Mouse (Mus musculus): ENCODE measurements around the gene Serinc3. TPM values are rescaled to one million over a fixed set of nuclear protein-coding genes. Genes with fewer than 3 reads are reported as not detected.

The Serinc3 gene
- total RNA-seq, 1 experiment from 2014 or later: 868 TPM

DNA sequence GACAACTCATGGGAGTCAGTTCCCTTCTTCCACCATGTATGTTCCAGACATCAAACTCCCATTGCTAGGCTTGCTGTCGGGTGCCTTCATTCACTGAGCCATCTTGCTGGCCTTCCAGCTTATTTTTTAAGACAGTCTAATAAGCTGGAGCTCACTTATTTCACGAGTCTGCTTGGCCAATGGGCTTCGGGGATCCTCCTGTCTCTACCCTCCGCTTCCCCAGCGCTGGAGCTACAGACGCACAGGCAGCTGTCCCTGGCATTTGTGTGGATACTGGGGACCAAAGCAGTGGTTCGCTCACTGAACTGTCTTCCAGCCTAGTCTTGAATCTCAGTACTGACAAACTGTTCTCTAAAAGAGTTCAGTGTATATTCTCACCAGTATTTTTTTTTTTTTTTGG, 38.8 kb downstream of the Serinc3 start:
- no peak for ATAC-seq (replicated peaks; ENCODE audit: insufficient number of reproducible peaks, low FRiP score, low TSS enrichment, poor library complexity, severe bottlenecking)

DNA sequence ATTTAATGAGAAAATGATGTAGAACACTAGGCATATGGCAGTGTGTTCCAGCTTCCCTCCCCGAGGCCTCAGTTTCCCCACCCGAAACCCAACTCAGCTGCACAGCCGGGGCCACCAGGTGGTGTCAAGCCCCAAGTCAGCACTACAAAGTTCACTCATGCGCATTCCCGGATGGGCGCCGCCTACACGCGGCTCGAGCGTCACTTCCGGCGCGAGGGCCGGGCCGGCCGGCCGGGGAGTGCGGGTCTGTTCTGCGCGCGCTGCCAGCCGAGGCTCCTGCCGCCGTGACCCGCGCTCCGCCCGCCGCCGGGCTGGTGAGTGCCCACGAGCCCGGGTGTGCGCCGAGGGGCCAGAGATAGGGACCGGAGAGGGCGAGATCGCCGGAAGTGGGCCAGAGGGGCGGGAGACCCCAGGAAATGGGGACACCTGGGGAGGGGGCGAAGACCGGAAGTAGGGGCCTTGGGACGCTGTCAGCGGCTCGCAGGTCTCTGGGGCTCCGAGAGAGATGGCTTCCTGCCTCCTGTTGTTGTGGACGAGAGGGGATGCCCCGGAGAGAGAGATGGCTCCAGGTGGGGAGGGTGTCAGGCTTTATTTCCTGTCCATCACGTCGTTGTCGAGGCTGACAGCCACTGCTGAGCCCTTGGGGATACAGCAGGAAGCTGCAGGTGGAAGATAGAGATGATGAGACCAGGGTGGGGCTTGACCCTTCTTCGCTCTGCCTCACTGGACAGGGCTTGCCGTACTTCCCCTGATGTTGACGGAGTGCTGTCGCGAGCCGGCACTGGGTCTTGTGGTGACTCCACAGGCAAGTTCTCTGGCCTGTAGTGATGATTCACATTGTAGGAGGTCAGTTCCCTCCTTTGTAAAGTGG, 42.6 kb downstream of the Serinc3 start, which contains the start of gene Ttpal:
Gene Ttpal, plus strand, starts transcription at position 214 of the 871 bp plus-strand sequence.
- peak; percentile 66 for ATAC-seq (replicated peaks; ENCODE audit: insufficient number of reproducible peaks, low FRiP score, low TSS enrichment, poor library complexity, severe bottlenecking)

- no peak for ATAC-seq (replicated peaks; ENCODE audit: insufficient number of reproducible peaks, low FRiP score, low TSS enrichment, poor library complexity, severe bottlenecking)
Observed at GRCm38 (mm10) chr2:163601712-163602100, 43.2 kb downstream of the Serinc3 start.

DNA sequence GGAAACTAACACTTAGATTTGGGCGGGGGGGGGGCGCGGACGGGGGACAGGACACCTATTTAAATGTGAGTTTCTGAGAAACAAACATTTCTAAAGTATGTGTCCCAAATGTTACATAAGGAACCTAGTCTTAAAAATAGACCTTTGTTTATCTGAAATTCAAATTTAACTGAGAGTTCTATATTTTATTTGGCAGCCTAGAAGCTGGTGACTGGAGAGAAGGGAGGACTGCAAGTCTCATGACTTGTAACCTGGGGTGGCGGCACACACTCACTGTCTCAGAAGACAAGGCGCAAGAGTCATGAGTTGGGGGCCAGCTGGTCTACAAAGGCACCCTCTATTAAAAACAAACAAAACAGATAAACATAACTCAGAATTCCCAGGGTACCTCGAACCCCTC, 43.9 kb downstream of the Serinc3 start:
- ATAC-seq (replicated peaks; ENCODE audit: insufficient number of reproducible peaks, low FRiP score, low TSS enrichment, poor library complexity, severe bottlenecking): no peak

GRCm38 (mm10) chr2:163599226-163599625, 45.7 kb downstream of the Serinc3 start:
- 0 out of 2 replicates have a peak, but pooled peaks have one; percentile 32 for ATAC-seq (replicated peaks; ENCODE audit: insufficient number of reproducible peaks, low FRiP score, low TSS enrichment, poor library complexity, severe bottlenecking)

DNA sequence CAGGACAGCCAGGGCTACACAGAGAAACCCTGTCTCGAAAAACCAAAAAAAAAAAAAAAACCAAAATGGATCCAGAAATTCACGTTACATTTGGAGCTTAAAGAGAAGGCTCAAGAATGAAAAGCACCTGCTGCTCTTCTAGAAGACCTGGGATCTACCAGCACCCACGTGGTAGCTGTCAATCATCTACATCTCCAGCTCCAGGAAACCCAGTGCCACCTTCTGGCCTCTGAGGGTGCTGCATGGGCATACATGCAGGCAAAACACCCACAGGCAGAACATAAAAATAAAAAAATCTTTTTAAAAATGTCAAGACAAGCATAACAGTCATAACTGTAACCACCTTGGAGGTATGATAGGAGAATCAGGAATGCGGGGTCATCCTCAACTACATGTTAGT, 47.3 kb downstream of the Serinc3 start:
- ATAC-seq (replicated peaks; ENCODE audit: insufficient number of reproducible peaks, low FRiP score, low TSS enrichment, poor library complexity, severe bottlenecking): no peak

DNA sequence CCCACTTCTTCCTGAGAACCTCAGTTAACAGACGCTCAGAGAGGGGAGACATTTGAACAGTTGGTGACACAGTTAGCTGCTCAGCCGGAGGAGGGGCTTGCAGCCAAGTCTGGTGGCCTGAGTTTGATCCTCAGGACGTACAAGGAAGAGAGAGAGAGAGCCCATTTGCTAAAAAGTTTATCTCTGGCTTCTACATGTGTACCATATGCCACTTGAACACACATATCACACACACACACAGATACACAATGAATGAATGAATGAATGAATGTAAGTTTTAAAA, 48.1 kb downstream of the Serinc3 start:
- no peak for ATAC-seq (replicated peaks; ENCODE audit: insufficient number of reproducible peaks, low FRiP score, low TSS enrichment, poor library complexity, severe bottlenecking)

GRCm38 (mm10) chr2:163596057-163596872, 48.7 kb downstream of the Serinc3 start:
- no peak for ATAC-seq (replicated peaks; ENCODE audit: insufficient number of reproducible peaks, low FRiP score, low TSS enrichment, poor library complexity, severe bottlenecking)

GRCm38 (mm10) chr2:163595119-163595518, 49.8 kb downstream of the Serinc3 start:
- ATAC-seq (replicated peaks; ENCODE audit: insufficient number of reproducible peaks, low FRiP score, low TSS enrichment, poor library complexity, severe bottlenecking): no peak

- ATAC-seq (replicated peaks; ENCODE audit: insufficient number of reproducible peaks, low FRiP score, low TSS enrichment, poor library complexity, severe bottlenecking): no peak
Observed at GRCm38 (mm10) chr2:163593636-163594282, 51.2 kb downstream of the Serinc3 start.

GRCm38 (mm10) chr2:163592084-163592483, 52.8 kb downstream of the Serinc3 start:
- ATAC-seq (replicated peaks; ENCODE audit: insufficient number of reproducible peaks, low FRiP score, low TSS enrichment, poor library complexity, severe bottlenecking): no peak

- ATAC-seq (replicated peaks; ENCODE audit: insufficient number of reproducible peaks, low FRiP score, low TSS enrichment, poor library complexity, severe bottlenecking): no peak
Observed at GRCm38 (mm10) chr2:163590996-163591395, 53.9 kb downstream of the Serinc3 start.

DNA sequence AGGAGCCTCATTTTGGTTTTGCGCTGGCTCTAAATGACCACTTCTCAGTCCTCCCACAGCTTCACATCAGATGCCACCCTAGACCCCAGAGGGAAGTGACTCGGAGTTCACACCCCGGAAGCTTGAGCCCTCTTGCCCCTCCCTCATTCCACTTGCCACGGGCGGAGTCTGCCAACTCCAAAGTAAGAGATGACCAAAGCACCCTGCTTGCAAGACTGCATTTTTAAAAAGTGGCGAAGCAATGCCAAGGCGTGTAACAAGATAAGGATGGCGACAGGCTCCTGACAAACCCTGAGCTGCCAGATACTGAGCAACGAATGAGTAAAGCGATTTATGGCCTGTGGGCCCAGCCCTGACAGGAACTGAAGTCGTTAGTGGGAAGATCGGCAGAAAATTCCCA, 54.7 kb downstream of the Serinc3 start:
- ATAC-seq (replicated peaks; ENCODE audit: insufficient number of reproducible peaks, low FRiP score, low TSS enrichment, poor library complexity, severe bottlenecking): peak; percentile 78

DNA sequence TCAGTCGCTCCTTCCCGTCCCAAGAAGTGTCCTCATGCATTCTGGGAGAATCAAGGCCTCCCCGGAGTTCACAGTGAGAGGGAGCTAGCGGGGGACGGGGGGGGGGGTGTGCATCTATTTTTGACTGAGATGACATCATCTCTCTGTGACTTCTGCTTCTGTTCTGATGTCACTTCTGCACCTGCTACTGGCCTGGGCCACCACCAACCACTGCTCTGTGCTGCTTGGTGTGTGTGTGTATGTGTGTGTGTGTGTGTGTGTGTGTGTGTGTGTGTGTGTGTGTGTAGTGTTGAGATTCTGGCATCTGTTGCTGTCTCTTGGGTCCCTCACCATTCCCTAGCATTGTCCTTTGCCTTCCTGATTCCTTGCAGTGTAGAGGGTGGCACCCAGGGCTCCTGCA, 57.4 kb downstream of the Serinc3 start:
- ATAC-seq (replicated peaks; ENCODE audit: insufficient number of reproducible peaks, low FRiP score, low TSS enrichment, poor library complexity, severe bottlenecking): peak; percentile 48

GRCm38 (mm10) chr2:163586384-163587261, 58.3 kb downstream of the Serinc3 start:
- no peak for ATAC-seq (replicated peaks; ENCODE audit: insufficient number of reproducible peaks, low FRiP score, low TSS enrichment, poor library complexity, severe bottlenecking)

GRCm38 (mm10) chr2:163584088-163584426, 60.9 kb downstream of the Serinc3 start:
- ATAC-seq (replicated peaks; ENCODE audit: insufficient number of reproducible peaks, low FRiP score, low TSS enrichment, poor library complexity, severe bottlenecking): no peak

- ATAC-seq (replicated peaks; ENCODE audit: insufficient number of reproducible peaks, low FRiP score, low TSS enrichment, poor library complexity, severe bottlenecking): peak; percentile 37; the same call in 1 of the 2 replicates
Observed at GRCm38 (mm10) chr2:163583226-163584087, 61.5 kb downstream of the Serinc3 start.
